Mouse (Mus musculus): Measurements from ENCODE around the gene 5031439G07Rik. TPM values are rescaled to one million over a fixed set of nuclear protein-coding genes. Genes with fewer than 3 reads are reported as not detected.
"Not testable (repeated sequence)": the region's sequence is repeated elsewhere in the genome, so short reads cannot be mapped to it uniquely, and the experiment has no call there.

5031439G07Rik gene
- total RNA-seq, 2 experiments from 2014 or later = 38.8 to 53.7 TPM

- DNase-seq (ENCODE audit: low spot score in 2 of 2) = peak in 1 of 2 experiments; percentile 27
Observed at GRCm38 (mm10) chr15:84958331-84958730, 30.0 kb downstream of the 5031439G07Rik start.

- DNase-seq (ENCODE audit: low spot score in 2 of 2) = no peak
Observed at GRCm38 (mm10) chr15:84957851-84958250, 30.5 kb downstream of the 5031439G07Rik start.

GRCm38 (mm10) chr15:84953259-84953658 lies 35.1 kb downstream of the 5031439G07Rik start:
- no peak for DNase-seq (ENCODE audit: low spot score in 2 of 2)

DNA sequence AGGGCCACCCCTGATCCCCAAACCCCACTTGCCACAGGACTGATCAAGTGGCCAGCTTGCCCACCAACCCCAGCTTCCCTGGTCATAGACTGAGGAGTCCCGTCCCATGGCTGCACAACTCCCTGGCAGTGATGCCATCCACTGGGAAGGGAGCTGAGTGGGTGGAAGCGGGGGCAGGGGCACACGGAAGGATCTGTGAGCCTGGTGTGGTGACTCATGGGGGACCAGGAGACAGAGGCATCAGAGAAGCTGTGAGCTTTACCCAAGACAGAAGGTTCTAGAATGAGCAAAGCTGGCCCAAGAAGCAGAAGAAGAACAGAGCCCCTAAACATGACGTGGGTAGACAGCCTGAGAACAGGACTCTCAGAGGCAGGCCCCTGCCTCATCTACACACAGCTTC lies 38.3 kb downstream of the 5031439G07Rik start:
- DNase-seq (ENCODE audit: low spot score in 2 of 2) = no peak

DNA sequence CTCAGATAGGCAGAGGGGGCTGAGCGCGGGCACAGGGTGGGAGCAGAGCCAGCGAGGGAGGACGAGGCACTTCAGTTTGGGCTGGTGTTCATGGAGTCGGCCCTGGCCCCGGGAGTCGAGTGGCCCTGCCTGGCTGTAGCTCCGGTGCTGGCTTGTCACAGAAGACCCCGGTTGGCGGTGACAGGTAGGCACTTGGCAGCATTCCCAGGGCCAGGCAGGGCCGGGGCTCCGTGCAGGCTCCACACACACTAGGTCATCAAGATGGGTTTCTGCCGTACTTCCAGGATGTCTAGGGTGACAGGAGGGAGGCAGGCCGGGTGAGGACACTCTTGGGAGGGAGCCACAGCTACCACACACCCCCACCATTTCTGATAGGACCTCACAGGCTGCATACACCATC lies 39.4 kb downstream of the 5031439G07Rik start:
- no peak for DNase-seq (ENCODE audit: low spot score in 2 of 2)

- DNase-seq (ENCODE audit: low spot score in 2 of 2) = no peak
Observed at GRCm38 (mm10) chr15:84944319-84944718, 44.0 kb downstream of the 5031439G07Rik start.

DNA sequence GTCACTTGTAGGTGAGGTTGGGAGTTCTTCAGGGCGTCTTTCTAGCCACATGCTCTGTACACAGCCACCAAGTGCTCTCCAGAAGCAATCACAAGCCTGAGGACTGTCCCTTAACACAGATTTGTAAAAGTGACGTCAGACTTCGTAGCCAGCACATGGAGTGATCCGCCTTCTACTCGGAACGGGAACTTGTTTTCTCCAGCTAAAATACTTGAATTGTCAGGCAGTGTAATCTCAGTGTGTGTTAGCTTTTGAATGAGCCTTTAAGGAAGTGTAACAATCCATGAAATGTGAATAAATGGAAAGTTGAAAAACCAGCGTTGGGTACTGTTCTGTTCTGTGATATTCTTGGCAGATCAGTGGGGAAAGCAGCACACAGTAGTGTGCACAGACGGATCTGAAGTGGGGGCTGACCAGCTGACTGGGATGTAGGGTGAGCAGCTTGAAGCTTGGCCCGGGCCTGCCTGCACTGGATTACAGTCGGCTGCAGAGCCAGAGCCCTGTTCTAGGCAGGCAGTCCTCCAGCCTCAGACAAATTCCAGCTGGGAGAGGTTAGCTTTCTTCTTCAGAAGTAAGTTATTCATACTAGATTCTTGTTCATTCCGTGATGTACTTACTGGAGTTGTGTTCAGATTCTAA lies 45.6 kb downstream of the 5031439G07Rik start:
- no peak for DNase-seq (ENCODE audit: low spot score in 2 of 2)

DNA sequence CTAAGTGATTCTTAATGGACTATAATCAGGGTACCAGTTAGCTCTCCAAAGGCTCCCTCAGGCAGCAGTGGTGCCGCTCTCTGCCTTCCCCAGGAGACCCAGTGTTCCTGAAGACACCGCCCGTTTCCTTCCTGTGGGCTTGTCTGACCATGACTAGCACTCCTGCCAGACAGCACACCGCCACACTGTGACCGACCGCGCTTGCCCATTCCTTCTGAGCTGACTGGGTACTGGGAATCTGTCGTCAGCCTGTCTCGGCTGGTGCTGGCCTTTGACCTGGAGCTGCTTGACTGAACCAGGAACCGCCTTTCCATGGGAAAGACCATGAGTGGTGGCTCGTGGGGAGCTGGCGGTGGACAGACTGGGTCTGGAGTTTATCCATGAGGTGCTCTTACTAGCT lies 48.2 kb downstream of the 5031439G07Rik start:
- DNase-seq (ENCODE audit: low spot score in 2 of 2) = peak in 1 of 2 experiments; percentile 31

- no peak for DNase-seq (ENCODE audit: low spot score in 2 of 2)
Observed at GRCm38 (mm10) chr15:84934901-84935300, 53.5 kb downstream of the 5031439G07Rik start.

GRCm38 (mm10) chr15:84932351-84932750 lies 56.0 kb downstream of the 5031439G07Rik start:
- DNase-seq (ENCODE audit: low spot score in 2 of 2) = no peak

GRCm38 (mm10) chr15:84925495-84926018 lies 62.8 kb downstream of the 5031439G07Rik start:
- no peak for DNase-seq (ENCODE audit: low spot score in 2 of 2)

- DNase-seq (ENCODE audit: low spot score in 2 of 2) = no peak
Observed at GRCm38 (mm10) chr15:84924781-84925315, 63.5 kb downstream of the 5031439G07Rik start.

GRCm38 (mm10) chr15:84923508-84924181 lies 64.7 kb downstream of the 5031439G07Rik start:
- DNase-seq (ENCODE audit: low spot score in 2 of 2) = no peak

GRCm38 (mm10) chr15:84922884-84923507 lies 65.4 kb downstream of the 5031439G07Rik start, which contains the start of gene Nup50:
TSS of gene Nup50 (plus strand) at chr15:84923411.
- DNase-seq (ENCODE audit: low spot score in 2 of 2) = peak; percentile 100

GRCm38 (mm10) chr15:84919938-84920337 lies 68.4 kb downstream of the 5031439G07Rik start, which contains the start of gene Gm29666:
TSS of gene Gm29666 (minus strand) at chr15:84920038.
- DNase-seq (ENCODE audit: low spot score in 2 of 2) = no peak

DNA sequence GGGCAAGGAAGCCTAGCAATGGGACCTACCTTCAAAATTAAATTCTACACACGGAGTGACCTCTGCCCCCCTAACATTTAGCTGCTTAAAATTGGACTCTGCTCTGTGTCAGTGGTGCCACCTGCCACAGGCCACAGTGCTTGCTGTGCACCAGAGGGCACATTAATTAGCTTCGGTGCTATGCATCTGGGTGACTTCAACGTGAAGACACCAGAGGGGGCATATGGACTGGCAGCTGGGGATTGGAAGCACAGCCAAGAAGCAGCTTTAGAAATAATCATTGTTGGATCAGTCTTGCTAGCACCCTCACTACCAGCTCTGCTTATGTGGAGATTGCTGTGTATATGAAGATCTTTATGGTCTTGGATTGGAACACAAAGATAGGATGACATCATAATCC lies 75.2 kb downstream of the 5031439G07Rik start:
- no peak for DNase-seq (ENCODE audit: low spot score in 2 of 2)

- no peak for DNase-seq (ENCODE audit: low spot score in 2 of 2)
Observed at GRCm38 (mm10) chr15:84903843-84904385, 84.4 kb downstream of the 5031439G07Rik start.

DNA sequence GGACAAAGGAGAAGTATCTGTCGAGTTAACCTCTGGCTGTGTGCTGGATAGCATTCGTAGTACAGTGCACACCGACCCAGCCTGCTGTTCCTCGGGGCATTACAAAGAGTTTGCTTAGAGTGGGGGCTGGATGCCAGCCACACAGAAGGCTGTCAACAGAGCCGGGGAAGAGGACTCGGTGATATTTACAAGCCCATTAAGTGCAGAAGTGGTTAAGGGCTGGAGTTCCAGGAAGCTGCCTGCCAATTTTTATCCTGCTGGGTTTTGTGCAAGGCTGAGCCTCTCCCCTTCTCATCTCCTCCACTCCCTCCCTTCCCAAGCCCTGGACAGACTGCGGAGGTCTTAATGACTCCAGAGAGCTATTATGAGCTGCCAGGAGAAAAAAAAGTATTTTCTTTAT lies 90.3 kb downstream of the 5031439G07Rik start:
- no peak for DNase-seq (ENCODE audit: low spot score in 2 of 2)

DNA sequence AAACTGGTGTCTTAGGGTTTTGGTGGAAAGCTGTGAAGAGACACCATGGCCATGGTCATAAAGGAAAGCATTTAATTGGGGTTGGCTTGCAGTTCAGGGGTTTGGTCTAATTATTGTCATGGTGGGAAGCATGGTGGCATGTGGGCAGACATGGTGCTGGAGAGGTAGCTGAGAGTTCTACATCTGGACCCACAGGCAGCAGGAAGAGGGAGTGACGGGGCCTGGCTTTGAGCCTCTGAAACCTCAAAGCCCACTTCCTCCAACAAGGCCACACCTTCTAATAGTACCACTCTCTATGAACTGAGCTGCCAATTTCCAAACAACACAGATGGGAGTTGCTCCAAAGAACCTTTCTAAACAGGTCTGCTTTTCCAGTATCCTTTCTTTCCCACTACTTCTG lies 91.7 kb downstream of the 5031439G07Rik start:
- no peak for DNase-seq (ENCODE audit: low spot score in 2 of 2)

- not testable (repeated sequence) for DNase-seq (ENCODE audit: low spot score in 2 of 2)
Observed at GRCm38 (mm10) chr15:84896216-84896615, 92.1 kb downstream of the 5031439G07Rik start.

Data from adrenal gland, adult 18-20 months (tissue).